Mouse (Mus musculus) liver, embryonic 14.5 days (tissue): ENCODE measurements around the gene Asb6.
A peak's percentile ranks its signal among the peaks of the same experiment; 100 is the strongest.

Source experiments
- CTCF ChIP-seq: IDR thresholded peaks from 2 replicates; pipeline ENCODE4 v1.5.1; 2016; ENCODE audit warnings: antibody characterized with exemption, low read depth, control low read depth
- EP300 ChIP-seq: IDR thresholded peaks from 2 replicates; pipeline ENCODE4 v1.6.1; 2016; ENCODE audit warnings: antibody characterized with exemption, low read depth

GRCm38 (mm10) chr2:30784078-30784994 is 45.8 kb downstream of the Asb6 start:
- TF ChIP-seq EP300 (no peak), CTCF (peak; percentile 12; the same call in 1 of the 2 replicates)
